Mouse (Mus musculus): ENCODE results near the gene Bend5.

GRCm38 (mm10) chr4:111420031-111420430 lies 5.2 kb downstream of the Bend5 start:
- TF ChIP-seq EP300 (IDR thresholded peaks at IDR 0.05; ENCODE audit: low read depth), result no peak
- no peak for TF ChIP-seq CTCF (IDR thresholded peaks at IDR 0.05; ENCODE audit: low read depth)

Measured in liver, postnatal 0 days (tissue).